Mouse (Mus musculus): ENCODE data around the gene Prg4. TPM values are rescaled to one million over a fixed set of nuclear protein-coding genes. Genes with fewer than 3 reads are reported as not detected.

Gene Prg4
- polyA plus RNA-seq, 1 experiment from 2014 or later = 0.33 TPM

DNA sequence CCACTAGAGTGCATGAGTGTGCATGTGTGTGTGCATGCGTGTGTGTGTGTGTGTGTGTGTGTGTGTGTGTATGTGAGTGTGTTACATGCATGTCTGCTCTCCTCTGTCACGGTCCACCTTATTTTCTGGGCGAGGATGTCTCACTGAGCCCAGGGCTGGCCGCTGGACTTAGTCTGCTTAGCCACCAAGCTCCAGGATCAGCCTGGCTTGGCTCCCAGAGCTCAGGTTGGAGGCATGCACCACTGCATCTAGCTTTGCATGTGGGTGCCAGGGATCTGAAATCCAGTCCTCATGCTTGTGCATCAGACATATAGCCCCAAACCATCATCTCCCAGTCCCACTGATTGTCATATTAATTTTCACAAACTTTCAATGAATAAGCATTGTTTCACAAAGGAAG lies 2.3 kb downstream of the Prg4 start:
- H3K4me2 ChIP-seq = no peak overlapping the region
- H3K4me1 ChIP-seq = peaks cover 21% of the 10 kb centered on the region
- H3K9ac ChIP-seq = no peak overlapping the region
- no peaks in the 10 kb centered on the region for H3K9me3 ChIP-seq
- H3K27me3 ChIP-seq (replicated peaks) = no peaks in the 10 kb centered on the region
- no peak overlapping the region for H3K4me3 ChIP-seq
- WGBS = 79% methylated on average over 4 of the region's 4 CpGs
- ATAC-seq (ENCODE audit: extremely low read depth, insufficient number of reproducible peaks, low FRiP score, low TSS enrichment) = no peak
- no peaks in the 10 kb centered on the region for H3K36me3 ChIP-seq
- no peak overlapping the region for H3K27ac ChIP-seq (replicated peaks)

DNA sequence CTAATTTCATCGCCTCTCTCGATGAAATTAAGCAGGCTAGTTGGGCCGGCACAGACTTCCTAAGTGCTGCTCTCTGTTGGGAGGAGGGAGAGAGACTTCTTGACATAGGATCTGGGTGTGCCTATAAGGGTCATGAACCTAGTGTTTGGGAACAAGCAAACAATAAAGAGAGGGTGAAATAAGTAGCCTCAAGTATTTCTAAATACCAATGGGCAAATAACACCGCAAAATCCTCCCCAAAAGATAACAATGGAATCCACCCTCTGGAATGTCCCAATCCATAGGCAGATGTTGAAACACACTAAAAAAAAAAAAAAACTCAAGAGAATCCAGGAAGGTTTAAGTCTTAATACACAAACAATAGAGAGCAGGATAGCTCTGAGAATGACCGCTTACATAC lies 2.9 kb downstream of the Prg4 start:
- Histone ChIP-seq H3K36me3 (no peaks in the 10 kb centered on the region), H3K4me1 (peaks cover 21% of the 10 kb centered on the region), H3K27ac (replicated peaks) (no peak overlapping the region), H3K9ac (no peak overlapping the region), H3K4me3 (no peak overlapping the region), H3K27me3 (replicated peaks) (no peaks in the 10 kb centered on the region), H3K9me3 (no peaks in the 10 kb centered on the region), H3K4me2 (no peak overlapping the region)
- 50% methylated on average over 5 of the region's 5 CpGs for WGBS
- ATAC-seq (ENCODE audit: extremely low read depth, insufficient number of reproducible peaks, low FRiP score, low TSS enrichment) = no peak

DNA sequence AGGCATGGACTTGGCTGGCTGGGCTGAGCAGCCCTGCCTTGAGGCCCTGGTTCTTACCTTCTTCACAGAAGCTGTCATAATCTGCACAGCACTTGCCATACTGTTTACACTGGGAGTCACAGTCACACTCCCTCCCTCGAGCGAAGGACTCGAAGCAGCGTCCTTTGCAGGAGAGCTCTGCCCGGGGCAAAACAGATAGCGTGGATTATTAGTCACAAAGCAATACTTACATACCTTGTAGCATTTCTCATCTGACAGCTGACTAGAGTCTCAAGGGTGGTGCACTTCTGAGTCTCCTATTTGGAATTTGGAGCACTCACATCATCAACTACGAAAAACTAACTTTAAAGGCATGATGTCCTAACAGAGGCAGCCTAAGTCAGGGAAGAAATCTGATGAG lies 5.4 kb downstream of the Prg4 start:
- no peaks in the 10 kb centered on the region for H3K36me3 ChIP-seq
- WGBS = 42% methylated on average over 7 of the region's 7 CpGs

DNA sequence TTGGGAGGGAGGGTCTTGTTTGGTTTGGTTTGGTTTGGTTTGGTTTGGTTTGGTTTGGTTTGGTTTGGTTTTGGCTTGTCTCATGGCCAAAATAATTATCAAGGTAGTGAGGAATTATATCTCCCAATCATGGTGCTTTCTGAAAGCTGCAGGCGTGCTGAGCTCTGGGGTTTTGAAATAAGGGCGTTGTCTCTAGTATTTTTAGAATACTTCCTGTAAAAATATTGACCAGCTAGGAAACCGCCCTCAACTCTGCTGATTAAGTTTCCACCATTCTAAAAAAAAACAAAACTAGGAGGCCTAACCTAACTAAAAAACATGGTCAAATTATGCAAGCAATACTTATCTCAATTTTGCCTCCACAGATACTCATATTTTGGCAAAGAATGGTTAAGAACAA lies 6.4 kb downstream of the Prg4 start:
- WGBS = 61% methylated on average over 3 of the region's 3 CpGs
- no peak for ATAC-seq (ENCODE audit: extremely low read depth, insufficient number of reproducible peaks, low FRiP score, low TSS enrichment)
- peaks cover 11% of the 10 kb centered on the region for H3K4me1 ChIP-seq
- H3K4me2 ChIP-seq = no peak overlapping the region
- no peak overlapping the region for H3K27ac ChIP-seq (replicated peaks)
- no peaks in the 10 kb centered on the region for H3K9me3 ChIP-seq
- H3K36me3 ChIP-seq = no peaks in the 10 kb centered on the region
- H3K9ac ChIP-seq = no peak overlapping the region
- H3K27me3 ChIP-seq (replicated peaks) = no peaks in the 10 kb centered on the region
- no peak overlapping the region for H3K4me3 ChIP-seq

More for the DNA sequence above, 5.4 kb downstream of the Prg4 start:
- Histone ChIP-seq H3K9me3 (no peaks in the 10 kb centered on the region), H3K4me2 (no peak overlapping the region), H3K27ac (replicated peaks) (no peak overlapping the region), H3K27me3 (replicated peaks) (no peaks in the 10 kb centered on the region), H3K9ac (no peak overlapping the region), H3K4me1 (peaks cover 16% of the 10 kb centered on the region), H3K4me3 (no peak overlapping the region)
- no peak for ATAC-seq (ENCODE audit: extremely low read depth, insufficient number of reproducible peaks, low FRiP score, low TSS enrichment)

DNA sequence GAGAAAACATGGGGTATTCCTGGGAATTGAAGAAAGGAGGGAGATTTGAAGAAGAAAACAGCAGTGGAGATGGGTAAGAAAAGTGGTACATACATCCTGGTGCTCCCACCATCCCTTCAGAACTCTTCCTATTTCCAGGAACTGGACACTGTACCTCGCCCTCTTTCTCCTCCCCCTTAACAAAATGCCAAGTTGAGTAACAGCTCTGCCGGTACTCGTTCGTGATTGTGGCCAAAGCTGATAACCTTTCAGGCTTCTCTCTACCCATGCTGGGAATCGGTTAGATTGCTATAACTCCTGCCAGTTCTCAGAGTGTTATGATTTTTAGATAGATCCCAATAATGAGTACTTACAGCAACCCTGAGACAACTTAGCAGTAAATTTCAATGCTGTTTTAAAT lies 7.0 kb downstream of the Prg4 start:
- H3K4me1 ChIP-seq = peaks cover 11% of the 10 kb centered on the region
- H3K36me3 ChIP-seq = no peaks in the 10 kb centered on the region
- no peak overlapping the region for H3K4me3 ChIP-seq
- H3K9ac ChIP-seq = no peak overlapping the region
- H3K4me2 ChIP-seq = no peak overlapping the region
- no peak for ATAC-seq (ENCODE audit: extremely low read depth, insufficient number of reproducible peaks, low FRiP score, low TSS enrichment)
- no peak overlapping the region for H3K27ac ChIP-seq (replicated peaks)
- WGBS = 42% methylated on average over 5 of the region's 5 CpGs
- H3K9me3 ChIP-seq = no peaks in the 10 kb centered on the region
- H3K27me3 ChIP-seq (replicated peaks) = no peaks in the 10 kb centered on the region

- H3K4me3 ChIP-seq = no peak overlapping the region
- no peak overlapping the region for H3K9ac ChIP-seq
- no peak overlapping the region for H3K4me2 ChIP-seq
- H3K27ac ChIP-seq (replicated peaks) = no peak overlapping the region
- H3K4me1 ChIP-seq = no peaks in the 10 kb centered on the region
- H3K9me3 ChIP-seq = no peaks in the 10 kb centered on the region
- ATAC-seq (ENCODE audit: extremely low read depth, insufficient number of reproducible peaks, low FRiP score, low TSS enrichment) = no peak
- no peaks in the 10 kb centered on the region for H3K27me3 ChIP-seq (replicated peaks)
- 75% methylated on average over 4 of the region's 4 CpGs for WGBS
- peaks cover 85% of the 10 kb centered on the region for H3K36me3 ChIP-seq
These were observed 24.2 kb downstream of the Prg4 start for GRCm38 (mm10) chr1:150441731-150442130.

GRCm38 (mm10) chr1:150438641-150439040 lies 27.3 kb downstream of the Prg4 start:
- H3K4me2 ChIP-seq = no peak overlapping the region
- no peak overlapping the region for H3K27ac ChIP-seq (replicated peaks)
- 86% methylated on average over 3 of the region's 3 CpGs for WGBS
- H3K4me1 ChIP-seq = no peaks in the 10 kb centered on the region
- H3K9ac ChIP-seq = no peak overlapping the region
- no peaks in the 10 kb centered on the region for H3K9me3 ChIP-seq
- no peak overlapping the region for H3K4me3 ChIP-seq
- peaks cover 84% of the 10 kb centered on the region for H3K36me3 ChIP-seq
- H3K27me3 ChIP-seq (replicated peaks) = no peaks in the 10 kb centered on the region
- ATAC-seq (ENCODE audit: extremely low read depth, insufficient number of reproducible peaks, low FRiP score, low TSS enrichment) = no peak

GRCm38 (mm10) chr1:150426216-150426615 lies 39.7 kb downstream of the Prg4 start:
- no peaks in the 10 kb centered on the region for H3K27me3 ChIP-seq (replicated peaks)
- H3K4me3 ChIP-seq = no peak overlapping the region
- no peaks in the 10 kb centered on the region for H3K9me3 ChIP-seq
- H3K27ac ChIP-seq (replicated peaks) = no peak overlapping the region
- H3K4me2 ChIP-seq = no peak overlapping the region
- H3K36me3 ChIP-seq = peaks cover 94% of the 10 kb centered on the region
- no peak overlapping the region for H3K9ac ChIP-seq
- H3K4me1 ChIP-seq = no peaks in the 10 kb centered on the region
- WGBS = 76% methylated on average over 3 of the region's 3 CpGs
- ATAC-seq (ENCODE audit: extremely low read depth, insufficient number of reproducible peaks, low FRiP score, low TSS enrichment) = no peak

GRCm38 (mm10) chr1:150425665-150426064 lies 40.3 kb downstream of the Prg4 start:
- Histone ChIP-seq H3K27ac (replicated peaks) (no peak overlapping the region), H3K4me2 (no peak overlapping the region), H3K9ac (no peak overlapping the region), H3K4me1 (no peaks in the 10 kb centered on the region), H3K36me3 (peaks cover 90% of the 10 kb centered on the region), H3K27me3 (replicated peaks) (no peaks in the 10 kb centered on the region), H3K9me3 (no peaks in the 10 kb centered on the region), H3K4me3 (no peak overlapping the region)
- WGBS = 74% methylated on average over 9 of the region's 9 CpGs
- ATAC-seq (ENCODE audit: extremely low read depth, insufficient number of reproducible peaks, low FRiP score, low TSS enrichment) = no peak

- no peaks in the 10 kb centered on the region for H3K9me3 ChIP-seq
- no peak overlapping the region for H3K9ac ChIP-seq
- H3K4me2 ChIP-seq = no peak overlapping the region
- WGBS = 88% methylated on average over 4 of the region's 4 CpGs
- H3K4me3 ChIP-seq = no peak overlapping the region
- H3K4me1 ChIP-seq = no peaks in the 10 kb centered on the region
- H3K36me3 ChIP-seq = peaks cover 84% of the 10 kb centered on the region
- no peaks in the 10 kb centered on the region for H3K27me3 ChIP-seq (replicated peaks)
- no peak for ATAC-seq (ENCODE audit: extremely low read depth, insufficient number of reproducible peaks, low FRiP score, low TSS enrichment)
- H3K27ac ChIP-seq (replicated peaks) = no peak overlapping the region
These were observed 47.5 kb downstream of the Prg4 start for GRCm38 (mm10) chr1:150418426-150418825.

DNA sequence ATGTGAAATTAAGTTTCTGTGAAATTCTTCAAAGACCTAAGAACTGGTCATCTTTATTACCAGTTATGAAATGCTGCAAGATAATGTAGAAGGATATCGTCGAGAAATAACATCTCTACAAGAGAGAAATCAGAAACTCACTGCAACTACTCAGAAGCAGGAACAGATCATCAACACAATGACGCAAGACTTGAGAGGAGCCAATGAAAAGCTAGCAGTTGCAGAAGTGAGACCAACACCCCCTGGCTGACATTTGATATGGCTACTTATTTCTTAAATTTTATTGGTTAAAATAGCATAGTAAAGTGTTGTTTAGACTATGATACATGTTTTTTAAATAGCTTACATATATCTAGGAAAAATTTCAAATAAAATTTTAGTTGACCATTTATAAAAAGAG lies 50.0 kb downstream of the Prg4 start:
- Histone ChIP-seq H3K9me3 (no peaks in the 10 kb centered on the region), H3K4me2 (no peak overlapping the region), H3K27me3 (replicated peaks) (no peaks in the 10 kb centered on the region), H3K27ac (replicated peaks) (no peak overlapping the region), H3K4me1 (no peaks in the 10 kb centered on the region), H3K9ac (no peak overlapping the region), H3K4me3 (no peak overlapping the region), H3K36me3 (peaks cover 85% of the 10 kb centered on the region)
- whole genome bisulfite sequencing = 91% methylated on average over 3 of the region's 3 CpGs
- ATAC-seq (ENCODE audit: extremely low read depth, insufficient number of reproducible peaks, low FRiP score, low TSS enrichment) = no peak

- H3K36me3 ChIP-seq = peaks cover 90% of the 10 kb centered on the region
- no peak overlapping the region for H3K4me3 ChIP-seq
- H3K27ac ChIP-seq (replicated peaks) = no peak overlapping the region
- no peak for ATAC-seq (ENCODE audit: extremely low read depth, insufficient number of reproducible peaks, low FRiP score, low TSS enrichment)
- H3K9ac ChIP-seq = no peak overlapping the region
- no peak overlapping the region for H3K4me2 ChIP-seq
- H3K4me1 ChIP-seq = no peaks in the 10 kb centered on the region
- no peaks in the 10 kb centered on the region for H3K27me3 ChIP-seq (replicated peaks)
- no peaks in the 10 kb centered on the region for H3K9me3 ChIP-seq
- 97% methylated on average over 6 of the region's 6 CpGs for WGBS
These were observed 56.0 kb downstream of the Prg4 start for GRCm38 (mm10) chr1:150409996-150410395.

Measured in heart, embryonic 13.5 days (tissue).